Mouse (Mus musculus): ENCODE measurements around the gene Cd86.

Gene Cd86

DNA sequence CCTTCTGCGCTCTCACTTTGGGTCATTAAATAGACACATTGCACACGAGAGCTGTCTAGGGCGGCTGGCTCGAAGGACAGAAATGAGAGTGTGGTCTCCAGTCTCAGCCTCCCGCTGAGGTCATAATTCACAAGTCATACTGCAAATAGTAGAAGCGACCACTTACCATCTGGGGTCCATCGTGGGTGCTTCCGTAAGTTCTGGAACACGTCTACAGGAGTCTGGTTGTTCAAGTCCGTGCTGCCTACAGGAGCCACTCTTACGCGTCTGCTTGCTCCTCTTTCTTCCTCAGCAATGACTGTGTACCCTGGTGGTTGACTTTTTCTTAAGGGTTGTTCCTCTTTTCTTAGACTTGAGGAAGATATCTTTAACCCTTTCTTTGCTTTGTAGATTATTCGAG, at the start of gene Cd86:
Gene Cd86, minus strand, starts transcription at position 300 of the 400 bp plus-strand sequence.
- no peak for DNase-seq

DNA sequence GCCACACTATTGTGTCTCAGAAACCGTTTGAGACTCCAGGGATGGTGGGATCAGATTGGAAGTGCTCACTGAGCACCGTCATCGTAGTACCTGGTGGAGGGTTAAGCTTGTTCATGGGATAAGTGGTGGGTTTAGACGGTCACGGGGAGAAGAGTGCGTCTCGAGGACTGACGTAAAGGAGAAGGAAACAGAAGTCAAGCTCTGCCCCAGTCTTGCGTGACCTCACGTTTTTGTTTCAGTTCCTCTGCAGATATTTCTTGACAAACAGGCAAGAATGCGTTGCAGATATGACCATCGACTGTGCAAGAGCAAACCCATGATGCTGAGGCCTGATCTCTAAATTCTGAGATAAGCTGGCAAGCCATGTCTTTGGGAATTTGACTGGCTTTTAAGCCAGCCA, 45.9 kb upstream of the Cd86 start:
- no peak for DNase-seq

DNA sequence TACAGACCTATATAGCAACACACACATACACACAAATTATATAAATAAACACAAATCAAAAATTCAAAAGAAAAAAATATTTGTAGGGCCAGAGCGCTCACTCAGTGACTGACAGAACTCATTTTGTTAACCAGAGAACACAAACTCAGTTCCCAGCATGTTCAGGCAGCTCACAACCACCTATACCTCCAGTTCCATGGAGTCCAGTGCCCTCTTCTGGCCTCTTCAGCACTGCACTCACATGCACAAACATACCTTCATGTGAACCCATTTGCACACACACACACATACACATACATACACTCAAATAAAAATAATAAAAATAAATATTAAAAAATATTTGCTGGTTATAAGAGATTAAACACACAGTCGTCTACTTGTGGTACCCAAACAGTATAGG, 44.9 kb upstream of the Cd86 start:
- no peak for DNase-seq

DNA sequence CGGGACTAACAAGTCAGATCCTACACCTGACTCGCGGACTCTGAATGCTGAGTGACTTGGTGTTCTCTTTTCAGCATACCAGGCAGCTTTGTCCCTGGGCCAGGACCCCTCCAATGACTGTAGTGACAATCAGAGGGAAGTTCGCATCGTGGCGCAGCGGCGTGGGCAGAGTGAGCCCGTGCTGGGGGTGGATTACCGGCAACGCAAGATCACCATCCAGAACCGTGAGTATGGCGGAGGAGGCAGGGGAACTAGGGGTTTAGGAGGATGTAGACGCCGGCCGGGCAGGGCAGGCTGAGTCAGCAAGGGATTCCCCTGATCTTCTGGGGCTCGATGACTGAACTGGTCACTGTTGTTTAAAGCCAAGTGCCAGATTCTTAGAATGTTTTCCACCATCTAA, 43.5 kb upstream of the Cd86 start:
- DNase-seq = no peak

DNA sequence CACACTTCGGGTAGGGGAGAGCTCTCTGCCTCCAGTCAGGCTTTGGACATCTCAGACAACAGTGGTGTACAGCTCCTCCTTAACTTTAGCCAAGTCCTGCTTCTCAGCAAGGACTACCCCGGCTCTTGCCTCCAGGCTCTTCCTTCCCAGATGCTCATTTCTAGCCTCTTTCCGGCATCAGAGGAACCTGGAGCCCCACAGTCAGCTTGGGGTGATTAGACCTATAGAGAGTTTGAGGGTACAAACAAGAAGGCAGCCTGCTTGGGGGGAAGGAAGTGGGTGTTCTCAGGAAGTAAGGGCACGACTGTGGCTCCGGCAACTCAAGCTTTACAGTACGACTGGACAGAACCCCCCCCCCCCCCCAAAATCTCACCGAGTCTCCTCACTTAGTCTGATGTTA, 42.9 kb upstream of the Cd86 start:
- no peak for DNase-seq

DNA sequence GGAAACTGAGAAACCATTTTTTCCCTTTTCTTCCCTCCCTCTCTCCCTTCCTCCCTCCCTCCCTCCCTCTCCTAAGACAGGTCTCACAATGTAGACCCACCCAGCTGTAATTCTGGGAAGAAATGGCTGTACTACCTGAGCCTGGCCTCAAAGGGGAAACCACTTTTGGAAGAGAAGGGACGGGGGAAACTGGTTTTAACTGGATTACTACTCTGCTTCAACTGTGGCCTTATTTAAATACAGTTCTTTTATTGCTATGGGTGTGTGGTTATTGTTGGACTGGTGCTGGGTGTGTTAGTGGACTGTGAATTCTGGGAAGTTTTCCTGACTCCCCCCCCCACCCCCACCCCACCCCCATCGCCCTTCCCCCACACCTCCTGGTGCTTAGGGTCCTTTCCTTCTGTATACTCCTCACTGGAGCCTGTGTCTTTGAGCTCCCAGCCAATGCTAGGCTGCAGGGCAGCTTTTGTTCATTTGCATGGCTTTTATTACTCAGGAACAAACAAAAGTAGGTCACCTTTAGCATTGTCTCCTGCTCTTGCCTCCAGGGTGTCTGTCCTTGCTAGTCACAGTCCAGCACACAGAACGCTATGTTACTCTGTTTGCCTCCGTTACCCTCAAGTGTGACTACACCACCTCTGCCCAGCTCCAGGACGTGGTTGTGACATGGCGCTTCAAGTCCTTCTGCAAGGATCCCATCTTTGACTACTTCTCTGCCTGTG, 42.0 kb upstream of the Cd86 start:
- DNase-seq = peak; percentile 56

DNA sequence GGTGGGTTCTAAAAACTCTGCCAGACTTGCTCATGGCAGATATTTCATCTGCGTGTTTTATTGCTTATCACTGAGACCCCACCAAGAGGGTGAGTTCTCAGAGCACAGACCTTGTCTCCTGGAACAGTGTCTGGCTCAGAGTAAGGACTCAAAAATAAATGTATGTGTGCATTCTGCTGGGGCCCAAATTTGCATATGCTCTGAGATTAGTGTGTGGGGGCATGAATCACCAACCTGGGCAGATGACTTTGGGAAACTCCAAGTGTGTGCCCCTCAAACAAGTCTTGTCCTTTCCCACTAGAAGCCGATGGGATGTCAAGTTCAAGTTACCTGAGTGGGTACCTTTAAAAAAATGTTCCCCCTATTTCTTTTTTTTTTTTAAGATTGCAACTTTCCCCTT, 34.6 kb upstream of the Cd86 start:
- no peak for DNase-seq

DNA sequence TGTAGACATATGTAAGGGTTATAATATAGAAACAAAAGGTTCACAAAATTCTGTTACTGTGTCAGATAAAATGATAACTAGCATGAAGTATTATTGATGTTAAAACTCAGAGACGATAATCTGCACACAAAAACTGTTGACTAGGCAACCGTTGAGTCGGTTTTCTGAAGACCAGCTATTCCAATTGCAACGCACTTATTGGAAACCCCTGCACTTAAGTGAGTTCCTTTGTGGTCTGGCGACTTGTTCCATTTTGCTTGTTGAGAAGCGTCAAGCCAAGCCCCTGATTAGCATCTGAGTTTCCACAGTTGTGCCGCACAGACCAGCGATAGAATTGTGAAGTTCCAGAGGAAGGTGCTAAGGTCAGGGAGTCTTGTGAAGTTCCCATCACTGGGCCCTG, 31.4 kb upstream of the Cd86 start:
- no peak for DNase-seq

DNA sequence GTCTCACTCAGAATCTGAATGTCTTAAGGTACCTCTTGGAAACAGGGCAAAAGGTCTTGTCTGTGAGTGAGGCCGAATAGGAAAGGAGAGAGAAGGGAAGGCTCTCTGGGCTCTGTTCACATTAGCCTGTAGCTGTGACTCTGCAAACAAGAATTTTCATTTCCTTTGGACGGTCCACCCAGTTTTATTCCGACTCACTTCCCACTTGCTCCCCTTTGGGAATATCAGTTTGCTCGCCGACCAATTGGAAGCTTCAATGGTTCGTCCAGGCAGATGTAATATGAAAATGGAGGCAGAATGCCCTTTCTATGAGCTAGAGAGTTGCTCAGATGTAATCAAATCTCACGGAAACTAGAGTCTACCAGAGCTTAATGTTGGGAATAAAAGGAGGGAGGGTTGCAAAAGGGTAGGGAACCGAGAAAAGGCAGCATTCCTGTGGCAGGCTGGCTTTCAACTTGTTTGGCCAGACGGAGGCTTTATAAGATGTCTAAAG, 29.0 kb upstream of the Cd86 start:
- DNase-seq = peak; percentile 16

DNA sequence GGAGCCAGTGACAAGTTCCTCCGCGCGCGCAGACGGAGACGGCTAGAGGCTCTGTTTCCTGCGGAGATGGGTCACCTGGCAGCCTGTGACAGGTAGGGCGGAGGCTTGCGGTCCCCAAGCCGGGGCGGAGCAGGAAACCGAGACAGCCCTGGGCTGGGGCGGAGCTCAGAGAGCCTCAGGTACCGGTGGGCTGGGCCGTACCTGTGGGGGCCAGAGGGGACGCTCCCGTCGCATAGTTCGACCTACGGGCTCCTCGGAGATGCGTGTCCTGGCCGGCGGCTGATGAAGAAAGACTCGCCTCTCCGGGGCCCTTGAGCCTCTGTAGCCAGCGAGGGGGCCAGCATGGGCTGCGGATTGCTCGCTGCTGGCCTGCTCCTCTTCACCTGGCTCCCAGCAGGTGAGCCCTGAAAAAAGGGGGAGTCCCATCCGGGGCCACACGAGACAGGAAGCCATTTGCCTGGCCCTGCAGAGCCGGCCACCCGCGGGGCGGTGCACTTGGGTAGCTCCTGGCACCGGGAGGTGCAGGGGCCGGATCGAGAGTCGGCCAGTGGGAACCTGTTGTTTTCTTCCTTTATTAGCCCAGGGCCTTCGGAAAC, 28.0 kb upstream of the Cd86 start, which contains the start of gene Ildr1:
Gene Ildr1, plus strand, starts transcription at position 161 of the 596 bp plus-strand sequence.
- peak; percentile 74 for DNase-seq

DNA sequence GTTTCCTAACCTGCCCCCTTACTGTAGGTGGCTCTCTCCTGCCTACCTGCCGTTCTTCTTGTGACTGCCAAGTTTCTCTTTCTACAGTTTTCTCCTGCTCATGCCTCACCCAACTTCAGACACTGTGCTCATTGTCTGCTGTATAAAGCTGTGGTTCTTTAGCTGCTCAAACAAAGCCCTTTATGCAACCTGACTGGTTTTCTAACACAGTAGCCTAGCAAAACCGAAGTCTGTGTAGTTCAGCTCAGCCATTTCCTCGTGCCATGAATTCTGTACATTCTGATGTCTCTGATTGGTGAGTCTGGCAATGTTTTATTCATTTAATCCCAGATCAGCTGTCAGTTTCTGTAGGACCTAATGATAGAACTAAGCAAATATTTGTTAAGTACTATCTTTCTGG, 25.6 kb upstream of the Cd86 start:
- DNase-seq = no peak

DNA sequence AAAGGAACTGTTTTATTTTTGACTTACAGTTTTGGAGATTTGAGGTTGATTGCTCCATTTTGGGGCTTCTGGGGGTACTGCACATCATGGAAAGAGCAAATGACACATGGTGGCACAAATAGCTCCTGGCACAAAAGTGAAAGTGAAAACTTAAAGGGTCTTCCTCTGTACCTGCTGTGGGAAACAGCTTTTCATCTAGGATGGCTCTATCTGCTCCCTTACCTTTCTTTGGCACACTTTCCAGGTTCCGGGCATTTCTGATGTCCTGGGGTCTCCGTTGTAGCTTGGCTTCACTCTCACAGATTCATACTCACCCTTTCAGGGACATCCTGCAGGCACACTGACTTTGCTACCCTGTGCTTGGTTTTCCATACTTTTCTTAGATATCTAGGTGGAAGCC, 22.2 kb upstream of the Cd86 start:
- DNase-seq = no peak

DNA sequence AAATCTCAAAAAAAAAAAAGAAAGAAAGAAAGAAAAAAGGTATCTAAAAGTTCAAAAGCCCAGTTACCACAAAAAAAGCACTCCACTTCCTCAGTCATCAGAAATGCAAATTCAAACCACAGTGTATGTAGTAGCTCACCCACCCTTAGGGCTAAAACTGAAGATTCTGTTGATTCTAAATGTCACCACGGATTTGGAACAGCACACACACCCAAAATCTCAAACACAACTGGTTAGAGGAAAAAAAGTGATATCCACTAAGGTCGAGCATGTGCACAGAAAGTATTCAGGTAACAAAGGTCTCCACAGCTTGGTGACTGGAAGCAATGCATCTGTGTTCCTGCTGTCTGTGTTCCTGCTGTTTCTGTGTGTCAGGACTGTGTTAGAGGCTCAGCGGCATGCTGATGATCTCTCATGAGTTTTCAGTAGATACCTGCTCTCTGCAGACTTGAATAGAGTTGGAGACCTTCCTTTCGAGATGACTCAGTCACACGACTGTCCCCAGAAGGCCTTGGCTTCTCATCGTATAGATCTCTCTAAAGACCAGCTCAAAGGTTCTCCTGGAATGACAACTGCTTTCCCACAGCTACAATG, 18.5 kb upstream of the Cd86 start:
- no peak for DNase-seq

DNA sequence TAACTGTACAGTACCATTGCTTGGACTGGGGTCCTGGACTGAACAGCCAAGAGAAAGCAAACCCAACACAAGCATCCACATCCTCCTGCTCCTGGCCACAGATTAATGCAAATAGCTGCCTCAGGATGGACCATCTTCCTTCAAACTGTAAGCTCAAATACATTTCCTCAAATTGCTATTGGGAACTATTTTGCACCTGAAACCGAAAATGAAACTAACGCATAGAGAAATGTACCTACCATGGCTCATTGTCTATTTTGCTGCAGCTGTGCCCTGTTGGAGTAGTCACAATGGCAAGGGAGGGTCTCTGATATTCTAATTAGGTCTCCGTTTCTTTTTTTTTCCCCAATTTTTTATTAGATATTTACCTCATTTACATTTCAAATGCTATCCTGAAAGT, 15.9 kb upstream of the Cd86 start:
- DNase-seq = no peak

DNA sequence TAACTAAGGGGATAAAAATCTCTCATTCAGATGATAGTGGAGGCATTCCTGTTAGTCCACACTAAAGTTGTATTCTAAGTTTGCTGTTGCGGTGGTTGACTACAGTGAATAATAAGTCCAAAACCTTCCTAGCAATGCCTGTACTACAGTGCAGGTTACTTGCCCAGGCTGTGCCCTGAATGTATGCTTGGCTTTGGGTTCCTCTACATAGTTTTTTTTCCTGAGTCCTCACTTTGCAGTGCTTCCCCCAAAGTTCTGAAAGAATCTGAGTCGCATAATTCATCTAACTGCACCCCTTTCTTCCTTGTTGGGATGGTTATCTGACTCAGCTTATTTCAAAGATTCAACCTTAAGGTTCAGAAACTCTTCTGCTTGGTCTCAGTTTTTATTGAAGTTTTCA, 10.0 kb upstream of the Cd86 start:
- no peak for DNase-seq

DNA sequence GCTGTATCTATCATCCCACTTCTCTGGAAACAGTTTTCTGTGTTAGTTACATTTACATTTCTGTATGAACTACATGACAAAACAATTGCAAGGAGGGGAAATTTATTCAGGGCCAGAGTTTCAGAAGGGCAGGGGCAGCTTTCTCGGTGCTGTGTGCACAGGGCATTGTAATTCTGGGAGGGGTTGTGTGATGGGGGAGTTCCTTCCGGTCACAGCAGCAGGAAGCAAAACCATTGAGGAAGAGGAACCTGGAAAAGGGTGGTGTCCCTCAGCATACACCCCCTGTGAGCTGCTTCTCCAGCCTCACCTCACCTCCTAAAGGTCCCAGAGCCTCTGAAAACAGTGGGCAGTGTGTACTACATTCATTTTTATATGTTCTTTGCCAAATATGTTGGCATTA, 9.4 kb upstream of the Cd86 start:
- no peak for DNase-seq

DNA sequence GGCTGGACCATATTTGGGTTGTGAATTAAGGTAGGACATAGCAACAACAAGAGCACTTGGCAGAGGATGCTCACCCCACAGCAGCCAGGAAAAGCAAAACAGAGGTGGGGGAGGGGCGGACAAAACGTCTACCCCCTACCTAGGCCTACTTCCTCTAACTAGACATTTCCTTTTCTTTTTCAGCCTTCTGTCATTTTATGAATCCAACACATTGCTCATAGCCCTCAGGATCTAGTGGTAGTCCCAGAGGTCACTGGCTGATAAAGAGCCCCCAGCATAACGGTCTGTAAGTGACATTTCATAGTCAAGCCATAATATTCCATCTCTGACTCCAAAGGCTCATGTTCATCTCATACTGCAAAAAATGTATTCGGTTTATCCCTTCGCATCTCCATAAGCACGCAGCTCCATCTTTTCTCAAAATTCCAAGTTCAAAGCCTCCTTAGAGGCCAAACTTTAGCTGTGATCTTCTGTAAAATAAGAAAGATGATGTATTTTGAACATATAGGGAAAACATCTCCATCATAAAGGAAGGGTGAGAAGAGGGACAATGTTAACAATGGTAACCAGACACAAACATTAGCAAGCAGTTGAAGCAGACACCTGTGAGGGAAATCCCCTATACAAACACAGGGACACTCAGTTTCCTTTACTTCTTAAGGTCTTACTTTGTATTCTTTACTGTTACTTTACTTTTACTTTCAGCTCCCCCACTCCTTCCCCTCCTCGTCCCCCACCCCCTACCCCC, 8.8 kb upstream of the Cd86 start:
- no peak for DNase-seq

DNA sequence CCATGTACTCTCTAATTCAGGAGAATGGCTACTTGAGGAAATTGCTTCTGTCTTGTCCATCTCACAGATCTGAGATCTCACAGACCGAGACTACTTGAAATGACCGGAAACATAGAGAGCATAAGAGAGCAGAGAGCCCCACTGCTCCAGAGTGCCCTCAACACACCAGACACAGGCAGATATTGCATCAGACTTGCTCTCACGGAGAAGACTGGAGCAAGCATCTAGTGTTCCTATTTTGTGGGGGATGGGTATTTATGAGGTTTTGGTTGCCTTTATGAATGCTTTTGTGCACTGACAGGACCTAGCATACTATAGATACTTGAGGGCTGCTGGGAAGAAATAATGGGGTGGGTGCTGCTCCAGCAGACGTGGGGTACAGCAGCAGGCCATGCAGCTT, 7.3 kb upstream of the Cd86 start:
- no peak for DNase-seq

DNA sequence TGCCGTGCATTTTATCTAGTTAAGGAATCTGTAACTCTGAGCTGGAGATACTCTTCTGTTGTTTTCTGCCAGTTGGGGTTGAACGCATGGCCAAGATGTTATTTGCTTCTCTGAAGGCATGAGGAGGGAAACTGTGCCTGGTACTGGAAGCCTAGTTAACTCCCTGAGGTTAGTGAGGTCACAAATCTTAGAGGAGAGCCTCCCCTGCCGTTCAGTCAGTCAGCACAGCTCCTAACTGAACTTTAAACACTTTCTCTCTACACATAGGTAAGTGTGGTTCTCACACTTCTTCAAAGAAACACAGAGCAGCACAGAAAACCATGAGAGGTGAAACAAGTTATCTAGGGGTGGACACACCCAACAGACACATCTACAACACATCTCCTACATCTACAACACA, 4.7 kb upstream of the Cd86 start:
- no peak for DNase-seq

DNA sequence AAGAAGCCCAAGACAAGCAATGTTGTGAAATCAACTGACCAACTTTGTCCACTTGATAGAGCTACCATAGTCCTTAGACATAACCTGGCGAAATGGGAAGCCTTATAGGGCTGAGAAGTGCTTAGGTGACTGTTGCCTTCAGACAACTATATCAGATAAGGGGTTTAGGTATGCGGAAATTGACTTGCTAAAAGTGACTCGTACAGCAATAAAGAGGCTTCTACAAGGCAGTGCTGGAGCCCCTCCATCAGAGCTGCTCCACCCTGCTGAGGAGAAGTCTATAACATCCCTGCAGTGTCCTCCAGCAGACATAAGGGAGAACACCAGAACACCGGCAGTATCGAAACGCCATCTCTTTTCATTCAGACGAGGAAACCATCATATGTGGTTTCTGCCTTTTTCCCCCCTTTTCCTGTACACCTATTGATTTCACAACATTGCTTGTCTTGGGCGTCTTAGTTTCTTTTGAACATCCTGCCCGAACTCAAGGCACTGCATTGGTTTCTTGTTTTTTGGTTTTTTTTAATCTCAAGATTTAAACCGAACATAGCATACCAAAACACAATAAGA, 652 bp upstream of the Cd86 start:
- no peak for DNase-seq

DNA sequence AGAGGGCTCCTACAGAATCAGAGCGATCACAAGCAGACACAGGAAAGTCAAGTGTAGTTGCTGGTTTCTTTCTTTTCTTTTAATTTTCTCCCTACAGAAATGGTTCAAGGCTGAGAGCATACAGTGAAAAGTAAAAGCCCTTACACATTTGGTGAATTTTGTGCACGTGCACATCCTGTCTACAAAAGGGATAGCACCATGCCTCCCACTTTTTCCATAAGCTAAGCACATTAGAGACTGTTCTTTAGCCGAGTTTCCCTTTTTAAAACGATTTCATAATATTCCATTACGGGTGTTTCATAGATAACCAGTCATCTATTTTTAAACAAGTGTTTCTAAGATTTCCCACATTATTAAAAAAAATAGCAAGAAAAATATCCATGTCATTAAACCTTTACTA, 2.4 kb downstream of the Cd86 start:
- no peak for DNase-seq

DNA sequence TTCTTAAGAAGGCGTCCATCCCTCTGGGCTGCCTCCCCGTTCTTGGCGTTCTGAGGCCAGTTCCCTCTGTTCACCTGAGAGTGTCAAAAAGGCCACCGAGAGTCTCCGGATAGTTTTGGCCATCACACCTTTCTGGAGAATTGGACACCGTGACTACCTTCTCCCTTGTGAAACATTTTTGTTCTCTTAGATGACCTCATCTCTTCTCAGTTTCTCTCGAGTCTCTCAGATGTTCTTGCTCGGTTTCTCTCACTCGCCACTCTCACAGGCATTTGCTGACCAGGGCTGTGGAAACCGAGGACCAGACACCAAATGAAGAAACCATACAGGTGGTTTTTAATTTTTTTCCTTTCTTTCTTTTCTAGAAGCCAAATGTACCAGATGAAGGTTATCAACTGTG, 4.6 kb downstream of the Cd86 start:
- DNase-seq = no peak

DNA sequence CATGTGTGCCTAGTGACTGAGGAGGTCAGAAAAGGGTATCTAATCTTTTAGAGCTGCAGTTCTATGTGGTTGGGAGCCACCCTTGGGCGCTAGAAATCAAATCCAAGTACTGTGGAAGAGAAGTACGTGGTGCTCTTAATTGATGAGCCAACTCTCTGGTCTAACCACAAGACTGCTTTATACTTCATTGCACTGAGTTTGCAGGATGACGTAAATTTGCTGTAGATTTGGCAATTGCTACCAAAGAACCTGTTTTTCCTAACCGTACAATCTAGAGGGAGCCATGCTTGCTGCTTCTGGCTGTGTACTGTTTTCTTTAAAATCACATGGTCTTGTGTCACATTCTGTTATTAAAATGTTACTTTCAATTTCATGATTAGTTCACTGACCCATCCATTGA, 10.0 kb downstream of the Cd86 start:
- no peak for DNase-seq

Measured in kidney, adult 18-20 months (tissue).